Mouse (Mus musculus) gastrocnemius, adult 2 months (tissue): ENCODE measurements around the gene Magi3. TPM values are rescaled to one million over a fixed set of nuclear protein-coding genes. Genes with fewer than 3 reads are reported as not detected.

Source experiments
- DNase-seq: peaks from one replicate; pipeline ENCODE4 v3.0.0; 2022
- H3K27ac ChIP-seq: fragments of 200-600 bp; 2 replicates; pipeline ENCODE4 v1.8.1; 2022; ENCODE audit warnings: mild to moderate bottlenecking
- H3K4me3 ChIP-seq: fragments of 200-600 bp; 2 replicates; pipeline ENCODE4 v1.8.1; 2022; ENCODE audit warnings: mild to moderate bottlenecking, moderate library complexity
- CTCF ChIP-seq: fragments of 200-600 bp; IDR thresholded peaks from 2 replicates; pipeline ENCODE4 v1.8.1; 2022; ENCODE audit warnings: antibody characterized with exemption, mild to moderate bottlenecking, moderate library complexity
- intact Hi-C: fragments of 180-260 bp; cut with DNase I; formaldehyde crosslinking; loops from one replicate; pipeline ENCODE4 v1.15.1; 2025
- total RNA-seq, 2 experiments: library from RNA; stranded (reverse); gene quantifications; 2 replicates each; pipeline ENCODE4 v1.2.3; 2021

The Magi3 gene
- total RNA-seq, 2 experiments from 2014 or later, result 1.6 to 2.7 TPM

- no peak for TF ChIP-seq CTCF
- Histone ChIP-seq H3K27ac (no peak overlapping the region), H3K4me3 (no peak overlapping the region)
- intact Hi-C loops, result no loop called here
- DNase-seq, result no peak
These were observed 37.5 kb downstream of the Magi3 start for GRCm38 (mm10) chr3:104182711-104183110.

- intact Hi-C loops, result no loop called here
- no peak overlapping the region for H3K27ac ChIP-seq
- TF ChIP-seq CTCF, result no peak
- H3K4me3 ChIP-seq, result no peak overlapping the region
- no peak for DNase-seq
These were observed 58.8 kb downstream of the Magi3 start for GRCm38 (mm10) chr3:104161347-104161746.

GRCm38 (mm10) chr3:104160603-104161002, 59.6 kb downstream of the Magi3 start:
- no peak for TF ChIP-seq CTCF
- no peak overlapping the region for H3K27ac ChIP-seq
- intact Hi-C loops, result no loop called here
- H3K4me3 ChIP-seq, result no peak overlapping the region
- DNase-seq, result no peak

GRCm38 (mm10) chr3:104150146-104150545, 70.0 kb downstream of the Magi3 start:
- intact Hi-C loops, result no loop called here
- no peak for TF ChIP-seq CTCF
- Histone ChIP-seq H3K4me3 (no peak overlapping the region), H3K27ac (no peak overlapping the region)
- no peak for DNase-seq

- no peak for DNase-seq
- H3K27ac ChIP-seq, result no peak overlapping the region
These were observed 77.8 kb downstream of the Magi3 start for GRCm38 (mm10) chr3:104142376-104142775.

GRCm38 (mm10) chr3:104138953-104139450, 81.2 kb downstream of the Magi3 start:
- TF ChIP-seq CTCF, result no peak
- DNase-seq, result no peak
- intact Hi-C loops, result no loop called here
- H3K27ac ChIP-seq, result no peak overlapping the region
- H3K4me3 ChIP-seq, result no peak overlapping the region

More at GRCm38 (mm10) chr3:104142376-104142775, 77.8 kb downstream of the Magi3 start:
- H3K4me3 ChIP-seq, result no peak overlapping the region
- TF ChIP-seq CTCF, result no peak
- intact Hi-C loops, result no loop called here

- Histone ChIP-seq H3K4me3 (no peak overlapping the region), H3K27ac (no peak overlapping the region)
- TF ChIP-seq CTCF, result no peak
- no peak for DNase-seq
- intact Hi-C loops, result no loop called here
These were observed 94.5 kb downstream of the Magi3 start for GRCm38 (mm10) chr3:104125628-104126027.

- TF ChIP-seq CTCF, result no peak
- intact Hi-C loops, result no loop called here
- no peak overlapping the region for H3K27ac ChIP-seq
- H3K4me3 ChIP-seq, result no peak overlapping the region
- DNase-seq, result no peak
These were observed 96.3 kb downstream of the Magi3 start for GRCm38 (mm10) chr3:104123846-104124245.

- H3K4me3 ChIP-seq, result no peak overlapping the region
- intact Hi-C loops, result loop anchor here (5.0 kb wide), 1 partner anchor 333 kb away; no protein-coding TSS in a partner anchor
- H3K27ac ChIP-seq, result no peak overlapping the region
- DNase-seq, result no peak
- no peak for TF ChIP-seq CTCF
These were observed 110.7 kb downstream of the Magi3 start for GRCm38 (mm10) chr3:104109478-104109877.

GRCm38 (mm10) chr3:104104942-104105341, 115.2 kb downstream of the Magi3 start:
- TF ChIP-seq CTCF, result peak; percentile 64
- Histone ChIP-seq H3K27ac (no peak overlapping the region), H3K4me3 (no peak overlapping the region)
- intact Hi-C loops, result loop anchor here (5.0 kb wide), 1 partner anchor 337 kb away; no protein-coding TSS in a partner anchor
- peak; percentile 39 for DNase-seq

GRCm38 (mm10) chr3:104101721-104102120, 118.5 kb downstream of the Magi3 start:
- DNase-seq, result no peak
- Histone ChIP-seq H3K27ac (no peak overlapping the region), H3K4me3 (no peak overlapping the region)
- intact Hi-C loops, result no loop called here
- peak; percentile 32 for TF ChIP-seq CTCF

GRCm38 (mm10) chr3:104101249-104101648, 118.9 kb downstream of the Magi3 start:
- no peak for DNase-seq
- Histone ChIP-seq H3K4me3 (no peak overlapping the region), H3K27ac (no peak overlapping the region)
- intact Hi-C loops, result no loop called here
- no peak for TF ChIP-seq CTCF

GRCm38 (mm10) chr3:104095936-104096335, 124.2 kb downstream of the Magi3 start:
- H3K4me3 ChIP-seq, result no peak overlapping the region
- TF ChIP-seq CTCF, result no peak
- intact Hi-C loops, result no loop called here
- no peak for DNase-seq
- H3K27ac ChIP-seq, result no peak overlapping the region

GRCm38 (mm10) chr3:104094646-104095045, 125.5 kb downstream of the Magi3 start:
- peak; percentile 35; the same call in 1 of the 2 replicates for TF ChIP-seq CTCF
- Histone ChIP-seq H3K4me3 (no peak overlapping the region), H3K27ac (no peak overlapping the region)
- intact Hi-C loops, result no loop called here
- no peak for DNase-seq
